Mouse (Mus musculus): ENCODE data around the gene Tuba4a. TPM values are rescaled to one million over a fixed set of nuclear protein-coding genes. Genes with fewer than 3 reads are reported as not detected.

The Tuba4a gene
- 100 to 1,000 TPM; 778 to 837 TPM for total RNA-seq (2021)

- DNase-seq, result no peak
- intact Hi-C loops (cut with DNase I), result no loop called here
Observed at GRCm38 (mm10) chr1:75219531-75219930, at the start of gene Tuba4a. TSS of gene Tuba4a (minus strand) at chr1:75219865.

GRCm38 (mm10) chr1:75264091-75264880 lies 44.6 kb upstream of the Tuba4a start, which contains the start of gene Ptprn:
TSS of gene Ptprn (minus strand) at chr1:75264502.
- intact Hi-C loops (cut with DNase I), result no loop called here
- DNase-seq, result no peak

- intact Hi-C loops (cut with DNase I), result no loop called here
Observed at GRCm38 (mm10) chr1:75262969-75263951, 43.6 kb upstream of the Tuba4a start.

GRCm38 (mm10) chr1:75261278-75261677 lies 41.6 kb upstream of the Tuba4a start:
- intact Hi-C loops (cut with DNase I), result no loop called here
- DNase-seq, result no peak

More at GRCm38 (mm10) chr1:75262969-75263951, 43.6 kb upstream of the Tuba4a start:
- peak in 1 of 2 experiments; percentile 72 for DNase-seq

GRCm38 (mm10) chr1:75255516-75256046 lies 35.9 kb upstream of the Tuba4a start:
- intact Hi-C loops (cut with DNase I), result loop anchor here (10.0 kb wide), 1 partner anchor 291 kb away; no protein-coding TSS in a partner anchor
- no peak for DNase-seq

- DNase-seq, result no peak
- intact Hi-C loops (cut with DNase I), result loop anchor here (5.0 to 10.0 kb wide), 2 partner anchors 72 to 290 kb away; partner anchors contain the start of gene Abcb6
Observed at GRCm38 (mm10) chr1:75254625-75255013, 35.0 kb upstream of the Tuba4a start.

GRCm38 (mm10) chr1:75253849-75254624 lies 34.4 kb upstream of the Tuba4a start:
- intact Hi-C loops (cut with DNase I), result loop anchor here (5.0 to 10.0 kb wide), 2 partner anchors 72 to 289 kb away; partner anchors contain the start of gene Abcb6
- DNase-seq, result peak; percentile 83 to 93

GRCm38 (mm10) chr1:75253029-75253428 lies 33.4 kb upstream of the Tuba4a start:
- no peak for DNase-seq
- intact Hi-C loops (cut with DNase I), result loop anchor here (5.0 to 10.0 kb wide), 2 partner anchors 71 to 288 kb away; partner anchors contain the start of gene Abcb6

- intact Hi-C loops (cut with DNase I), result loop anchor here (5.0 to 10.0 kb wide), 2 partner anchors 70 to 288 kb away; partner anchors contain the start of gene Abcb6
- DNase-seq, result no peak
Observed at GRCm38 (mm10) chr1:75252308-75252707, 32.6 kb upstream of the Tuba4a start.

GRCm38 (mm10) chr1:75251112-75251970 lies 31.7 kb upstream of the Tuba4a start:
- peak; percentile 81 to 84 for DNase-seq
- intact Hi-C loops (cut with DNase I), result loop anchor here (1.0 to 10.0 kb wide), 3 partner anchors 17 to 287 kb away; partner anchors contain the start of gene Abcb6

GRCm38 (mm10) chr1:75250498-75250897 lies 30.8 kb upstream of the Tuba4a start:
- DNase-seq, result no peak
- intact Hi-C loops (cut with DNase I), result loop anchor here (5.0 to 10.0 kb wide), 2 partner anchors 68 to 286 kb away; partner anchors contain the start of gene Abcb6

- peak; percentile 54 to 68 for DNase-seq
- intact Hi-C loops (cut with DNase I), result no loop called here
Observed at GRCm38 (mm10) chr1:75248041-75248772, 28.5 kb upstream of the Tuba4a start.

- DNase-seq, result peak in 1 of 2 experiments; percentile 20
- intact Hi-C loops (cut with DNase I), result no loop called here
Observed at GRCm38 (mm10) chr1:75247071-75247930, 27.6 kb upstream of the Tuba4a start.

GRCm38 (mm10) chr1:75244836-75245235 lies 25.2 kb upstream of the Tuba4a start:
- intact Hi-C loops (cut with DNase I), result no loop called here
- peak in 1 of 2 experiments; percentile 39 for DNase-seq

GRCm38 (mm10) chr1:75244175-75244826 lies 24.6 kb upstream of the Tuba4a start:
- no peak for DNase-seq
- intact Hi-C loops (cut with DNase I), result no loop called here

GRCm38 (mm10) chr1:75243411-75243810 lies 23.7 kb upstream of the Tuba4a start:
- no peak for DNase-seq
- intact Hi-C loops (cut with DNase I), result no loop called here
